Mouse (Mus musculus) heart, embryonic 11.5 days (tissue): ENCODE measurements at regions not wholly inside any gene's neighbourhood (a gene's known extent, or its start where the extent isn't known, plus 50 kb on each side); places are given as distances from the start of the nearest gene placed in this dataset.
"Not testable (repeated sequence)": the region's sequence is repeated elsewhere in the genome, so short reads cannot be mapped to it uniquely, and the experiment has no call there.

Experiments used
- ATAC-seq: fragments of 200-750 bp; cut with Nextera tagmentation; replicated peaks from 2 replicates; pipeline ENCODE4 v1.8.0; 2017; ENCODE audit warnings: moderate library complexity; ENCODE audit not compliant: insufficient number of reproducible peaks, low FRiP score, low TSS enrichment
- H3K27ac ChIP-seq: fragments of 300-500 bp; sonication (generic); 2 replicates; pipeline ENCODE4 v1.5.1; 2014; ENCODE audit warnings: mild to moderate bottlenecking, low read depth, low read length
- H3K27me3 ChIP-seq: fragments of 300-500 bp; sonication (generic); 2 replicates; pipeline ENCODE4 v1.6.1; 2014; ENCODE audit warnings: mild to moderate bottlenecking, low read length, mixed read lengths; ENCODE audit not compliant: control insufficient read depth, insufficient read depth
- H3K36me3 ChIP-seq: fragments of 300-500 bp; sonication (generic); 2 replicates; pipeline ENCODE4 v1.6.1; 2014; ENCODE audit warnings: mild to moderate bottlenecking, low read length, moderate library complexity, mixed read lengths; ENCODE audit not compliant: control insufficient read depth, insufficient read depth
- H3K4me1 ChIP-seq: fragments of 300-500 bp; sonication (generic); 2 replicates; pipeline ENCODE4 v1.6.1; 2014; ENCODE audit warnings: low read length; ENCODE audit not compliant: control insufficient read depth, insufficient read depth
- H3K4me2 ChIP-seq: fragments of 300-500 bp; sonication (generic); 2 replicates; pipeline ENCODE4 v1.6.1; 2014; ENCODE audit warnings: mild to moderate bottlenecking, moderate library complexity
- H3K4me3 ChIP-seq: fragments of 300-500 bp; sonication (generic); 2 replicates; pipeline ENCODE4 v1.5.1; 2014; ENCODE audit warnings: low read depth, low read length
- H3K9ac ChIP-seq: fragments of 300-500 bp; sonication (generic); 2 replicates; pipeline ENCODE4 v1.6.1; 2014; ENCODE audit warnings: mild to moderate bottlenecking, low read depth, low read length, moderate library complexity
- H3K9me3 ChIP-seq: fragments of 300-500 bp; sonication (generic); replicated peaks from 2 replicates; pipeline ENCODE4 v1.6.1; 2016; ENCODE audit warnings: low read length; ENCODE audit not compliant: control insufficient read depth
- WGBS: fragments of 180-500 bp; shearing (Covaris S2); extraction: QIAGEN DNeasy Blood & Tissue Kit; methylation state at CpG from one replicate; pipeline ENCODE4 v1.1.7; 2014; ENCODE audit not compliant: insufficient replicate concordance; 5-methylcytosine and 5-hydroxymethylcytosine counted together

- H3K4me2 ChIP-seq: no peak overlapping the region
- no peak overlapping the region for H3K4me3 ChIP-seq
- no peaks in the 10 kb centered on the region for H3K4me1 ChIP-seq
- no peaks in the 10 kb centered on the region for H3K36me3 ChIP-seq
- H3K9ac ChIP-seq: no peak overlapping the region
- WGBS: 84% methylated on average over 2 of the region's 2 CpGs
- no peaks in the 10 kb centered on the region for H3K9me3 ChIP-seq
- H3K27me3 ChIP-seq: no peaks in the 10 kb centered on the region
- ATAC-seq: no peak
- no peak overlapping the region for H3K27ac ChIP-seq
Observed at GRCm38 (mm10) chr15:11496436-11496835, 97.0 kb upstream of the Tars start.

GRCm38 (mm10) chr15:11489116-11489515, 89.7 kb upstream of the Tars start:
- H3K4me2 ChIP-seq: no peak overlapping the region

GRCm38 (mm10) chr15:11487268-11487783, 87.9 kb upstream of the Tars start:
- ATAC-seq: no peak
- WGBS: 69% methylated on average over 5 of the region's 5 CpGs
- Histone ChIP-seq H3K4me3 (no peak overlapping the region), H3K27ac (no peak overlapping the region), H3K4me2 (no peak overlapping the region), H3K9me3 (no peaks in the 10 kb centered on the region), H3K36me3 (no peaks in the 10 kb centered on the region), H3K27me3 (no peaks in the 10 kb centered on the region), H3K4me1 (no peaks in the 10 kb centered on the region), H3K9ac (no peak overlapping the region)

More at GRCm38 (mm10) chr15:11489116-11489515, 89.7 kb upstream of the Tars start:
- no peak overlapping the region for H3K27ac ChIP-seq
- H3K4me1 ChIP-seq: no peaks in the 10 kb centered on the region
- no peaks in the 10 kb centered on the region for H3K9me3 ChIP-seq
- WGBS: 73% methylated on average over 3 of the region's 3 CpGs
- no peak overlapping the region for H3K9ac ChIP-seq
- H3K27me3 ChIP-seq: no peaks in the 10 kb centered on the region
- no peak for ATAC-seq
- H3K36me3 ChIP-seq: no peaks in the 10 kb centered on the region
- H3K4me3 ChIP-seq: no peak overlapping the region

GRCm38 (mm10) chr15:11483916-11484315, 84.5 kb upstream of the Tars start:
- H3K4me2 ChIP-seq: no peak overlapping the region
- no peak overlapping the region for H3K9ac ChIP-seq
- no peaks in the 10 kb centered on the region for H3K9me3 ChIP-seq
- no peaks in the 10 kb centered on the region for H3K27me3 ChIP-seq
- no peak overlapping the region for H3K4me3 ChIP-seq
- H3K27ac ChIP-seq: no peak overlapping the region
- H3K36me3 ChIP-seq: no peaks in the 10 kb centered on the region
- WGBS: 66% methylated on average over 5 of the region's 5 CpGs
- ATAC-seq: no peak
- no peaks in the 10 kb centered on the region for H3K4me1 ChIP-seq

GRCm38 (mm10) chr15:11479166-11479944, 79.9 kb upstream of the Tars start:
- no peak overlapping the region for H3K9ac ChIP-seq
- no peaks in the 10 kb centered on the region for H3K4me1 ChIP-seq
- ATAC-seq: no peak
- H3K27ac ChIP-seq: no peak overlapping the region
- H3K4me2 ChIP-seq: no peak overlapping the region
- H3K36me3 ChIP-seq: no peaks in the 10 kb centered on the region
- WGBS: 82% methylated on average over 14 of the region's 14 CpGs
- no peaks in the 10 kb centered on the region for H3K9me3 ChIP-seq
- H3K27me3 ChIP-seq: no peaks in the 10 kb centered on the region
- no peak overlapping the region for H3K4me3 ChIP-seq

- H3K4me3 ChIP-seq: no peak overlapping the region
- no peak for ATAC-seq
- WGBS: 81% methylated on average over 3 of the region's 3 CpGs
Observed at GRCm38 (mm10) chr15:11476248-11476647, 76.8 kb upstream of the Tars start.

GRCm38 (mm10) chr15:11463341-11463740, 63.9 kb upstream of the Tars start:
- H3K27me3 ChIP-seq: no peaks in the 10 kb centered on the region
- whole genome bisulfite sequencing: 84% methylated on average over 2 of the region's 2 CpGs
- no peak overlapping the region for H3K4me3 ChIP-seq
- no peaks in the 10 kb centered on the region for H3K9me3 ChIP-seq
- no peak overlapping the region for H3K9ac ChIP-seq
- H3K27ac ChIP-seq: no peak overlapping the region
- H3K4me2 ChIP-seq: no peak overlapping the region
- H3K36me3 ChIP-seq: no peaks in the 10 kb centered on the region
- no peak for ATAC-seq
- no peaks in the 10 kb centered on the region for H3K4me1 ChIP-seq

More at GRCm38 (mm10) chr15:11476248-11476647, 76.8 kb upstream of the Tars start:
- no peaks in the 10 kb centered on the region for H3K27me3 ChIP-seq
- H3K27ac ChIP-seq: no peak overlapping the region
- no peak overlapping the region for H3K9ac ChIP-seq
- H3K9me3 ChIP-seq: no peaks in the 10 kb centered on the region
- H3K36me3 ChIP-seq: no peaks in the 10 kb centered on the region
- H3K4me2 ChIP-seq: no peak overlapping the region
- H3K4me1 ChIP-seq: no peaks in the 10 kb centered on the region

GRCm38 (mm10) chr15:11461575-11461974, 62.1 kb upstream of the Tars start:
- ATAC-seq, H3K4me3 ChIP-seq, H3K9me3 ChIP-seq, H3K4me2 ChIP-seq, H3K4me1 ChIP-seq, H3K36me3 ChIP-seq, H3K27ac ChIP-seq, H3K27me3 ChIP-seq, H3K9ac ChIP-seq: not testable (repeated sequence)
- 54% methylated on average over 2 of the region's 2 CpGs for WGBS

- H3K36me3 ChIP-seq: no peaks in the 10 kb centered on the region
- H3K4me1 ChIP-seq: no peaks in the 10 kb centered on the region
- no peak overlapping the region for H3K27ac ChIP-seq
- H3K9me3 ChIP-seq: no peaks in the 10 kb centered on the region
- no peaks in the 10 kb centered on the region for H3K27me3 ChIP-seq
- no peak overlapping the region for H3K9ac ChIP-seq
- no peak overlapping the region for H3K4me2 ChIP-seq
- no peak overlapping the region for H3K4me3 ChIP-seq
- 89% methylated on average over 2 of the region's 2 CpGs for WGBS
- ATAC-seq: no peak
Observed at GRCm38 (mm10) chr15:11459306-11459705, 59.8 kb upstream of the Tars start.
